Mouse (Mus musculus) CH12.LX (cell line): ENCODE measurements around the gene Phactr3. TPM values are rescaled to one million over a fixed set of nuclear protein-coding genes. Genes with fewer than 3 reads are reported as not detected.

Experiments used
- DNase-seq: peaks from one replicate; pipeline ENCODE4 v3.0.0-alpha.2; 2013; ENCODE audit errors: extremely low read depth
- H3K27ac ChIP-seq: 2 replicates; pipeline ENCODE4 v1.5.1; 2012; ENCODE audit warnings: low read depth, mild to moderate bottlenecking, control low read depth, moderate library complexity; ENCODE audit not compliant: insufficient read depth
- H3K27me3 ChIP-seq: replicated peaks from 2 replicates; pipeline ENCODE3; 2012; ENCODE audit warnings: inconsistent platforms
- H3K36me3 ChIP-seq, 2 experiments: replicated peaks in 1 of 2; 2 replicates each; pipeline versions ENCODE3 to v1.6.1; 2012; ENCODE audit warnings: inconsistent platforms in 1 of 2, low read length in 1 of 2, mild to moderate bottlenecking in 1 of 2, mixed read lengths in 1 of 2, moderate library complexity in 1 of 2; ENCODE audit not compliant: control insufficient read depth in 1 of 2, insufficient read depth in 1 of 2
- H3K4me1 ChIP-seq, 2 experiments: 2 replicates each; pipeline ENCODE4 v1.6.1; 2012; ENCODE audit warnings: inconsistent platforms in 1 of 2, moderate library complexity in 1 of 2; ENCODE audit not compliant: insufficient read depth in 2 of 2, control insufficient read depth in 1 of 2
- H3K4me2 ChIP-seq: 2 replicates; pipeline ENCODE4 v1.6.1; 2012; ENCODE audit warnings: low read depth, mild to moderate bottlenecking, control low read depth; ENCODE audit not compliant: poor library complexity, insufficient read depth, severe bottlenecking
- H3K4me3 ChIP-seq, 3 experiments: fragments of 150-350 bp in 1 of 3; sonication (generic) in 1 of 3; replicated peaks in 1 of 3; 2 replicates each; pipeline versions ENCODE3 to v1.5.1; 2011 to 2012; ENCODE audit warnings: low read depth in 2 of 3, low read length in 2 of 3, mild to moderate bottlenecking in 2 of 3, moderate library complexity in 2 of 3, control low read depth in 1 of 3, improper control_type of control experiment in 1 of 3, inconsistent platforms in 1 of 3, mixed read lengths in 1 of 3; ENCODE audit not compliant: poor library complexity in 1 of 3
- H3K79me2 ChIP-seq: replicated peaks from 2 replicates; pipeline ENCODE4 v1.6.1; 2012; ENCODE audit warnings: mild to moderate bottlenecking, moderate library complexity; ENCODE audit not compliant: control insufficient read depth, poor library complexity, insufficient read depth, severe bottlenecking; ENCODE audit errors: extremely low read depth
- H3K9ac ChIP-seq: 2 replicates; pipeline ENCODE4 v1.6.1; 2012; ENCODE audit warnings: low read depth, mild to moderate bottlenecking, control low read depth, moderate library complexity; ENCODE audit not compliant: insufficient read depth
- H3K9me3 ChIP-seq: replicated peaks from 2 replicates; pipeline ENCODE3; 2012; ENCODE audit warnings: low read length, inconsistent platforms, mixed read lengths
- BHLHE40 ChIP-seq: IDR thresholded peaks from 2 replicates; pipeline ENCODE4 v1.6.1; 2011; ENCODE audit warnings: mild to moderate bottlenecking, low read depth, low read length, improper control_type of control experiment
- CHD1 ChIP-seq: IDR thresholded peaks from 2 replicates; pipeline ENCODE4 v1.6.1; 2012; ENCODE audit warnings: low read depth, low read length, improper control_type of control experiment, inconsistent platforms
- CHD2 ChIP-seq: IDR thresholded peaks from 2 replicates; pipeline ENCODE4 v1.6.1; 2011; ENCODE audit warnings: low read length, improper control_type of control experiment
- CTCF ChIP-seq, 2 experiments: IDR thresholded peaks in 1 of 2; conservative IDR thresholded peaks in 1 of 2; 2 replicates each; pipeline ENCODE4 v1.5.1; 2011 to 2012; ENCODE audit warnings: low read depth in 2 of 2, low read length in 2 of 2, improper control_type of control experiment in 1 of 2, inconsistent platforms in 1 of 2, mild to moderate bottlenecking in 1 of 2, moderate library complexity in 1 of 2
- ELF1 ChIP-seq: IDR thresholded peaks from 2 replicates; pipeline ENCODE4 v1.6.1; 2014; ENCODE audit warnings: low read depth, mild to moderate bottlenecking, inconsistent platforms, low read length, improper control_type of control experiment
- GABPA ChIP-seq: IDR thresholded peaks from 2 replicates; pipeline ENCODE4 v1.6.1; 2012; ENCODE audit warnings: low read depth, low read length, improper control_type of control experiment, inconsistent platforms; ENCODE audit not compliant: insufficient replicate concordance
- JUN ChIP-seq: IDR thresholded peaks from 2 replicates; pipeline ENCODE4 v1.6.1; 2011; ENCODE audit warnings: low read depth, mild to moderate bottlenecking, low read length, improper control_type of control experiment, moderate library complexity; ENCODE audit not compliant: insufficient read depth
- KAT2A ChIP-seq: IDR thresholded peaks from 2 replicates; pipeline ENCODE4 v1.6.1; 2012; ENCODE audit warnings: low read length, improper control_type of control experiment, inconsistent platforms; ENCODE audit not compliant: insufficient replicate concordance
- MAFK ChIP-seq: IDR thresholded peaks from 2 replicates; pipeline ENCODE4 v1.6.1; 2011; ENCODE audit warnings: low read length, improper control_type of control experiment; ENCODE audit not compliant: insufficient replicate concordance
- MEF2A ChIP-seq: IDR thresholded peaks from 2 replicates; pipeline ENCODE4 v1.6.1; 2014; ENCODE audit warnings: low read depth, mild to moderate bottlenecking, inconsistent platforms, low read length, improper control_type of control experiment, borderline replicate concordance
- MYC ChIP-seq: IDR thresholded peaks from 2 replicates; pipeline ENCODE4 v1.6.1; 2011; ENCODE audit warnings: low read depth, mild to moderate bottlenecking, improper control_type of control experiment, low read length
- NELFE ChIP-seq: IDR thresholded peaks from 2 replicates; pipeline ENCODE4 v1.6.1; 2011; ENCODE audit warnings: low read depth, low read length, improper control_type of control experiment
- POLR2AphosphoS2 ChIP-seq: IDR thresholded peaks from 2 replicates; pipeline ENCODE4 v1.6.1; 2011; ENCODE audit warnings: low read depth, low read length, improper control_type of control experiment
- RCOR1 ChIP-seq: conservative IDR thresholded peaks from 2 replicates; pipeline ENCODE4 v1.6.1; 2012; ENCODE audit warnings: low read depth, mild to moderate bottlenecking, inconsistent platforms, low read length, improper control_type of control experiment
- UBTF ChIP-seq: IDR thresholded peaks from 2 replicates; pipeline ENCODE4 v1.6.1; 2012; ENCODE audit warnings: low read depth, mild to moderate bottlenecking, inconsistent platforms, low read length, improper control_type of control experiment, moderate library complexity
- USF1 ChIP-seq: IDR thresholded peaks from 2 replicates; pipeline ENCODE4 v1.6.1; 2014; ENCODE audit warnings: low read depth, mild to moderate bottlenecking, inconsistent platforms, low read length, improper control_type of control experiment
- USF2 ChIP-seq: conservative IDR thresholded peaks from 2 replicates; pipeline ENCODE4 v1.6.1; 2011; ENCODE audit warnings: low read depth, low read length, improper control_type of control experiment
- ZC3H11A ChIP-seq: IDR thresholded peaks from 2 replicates; pipeline ENCODE4 v1.6.1; 2012; ENCODE audit warnings: low read depth, mild to moderate bottlenecking, inconsistent platforms, low read length, improper control_type of control experiment
- ZKSCAN1 ChIP-seq: IDR thresholded peaks from 2 replicates; pipeline ENCODE4 v1.6.1; 2012; ENCODE audit warnings: low read depth, inconsistent platforms, low read length, improper control_type of control experiment, borderline replicate concordance
- dilution Hi-C: fragments of 300-500 bp; cut with MboI; formaldehyde crosslinking; loops from 2 replicates; pipeline ENCODE4 v1.14.3; 2020; ENCODE audit warnings: low sequenced_read_pairs; ENCODE audit not compliant: extremely low pct_unique_long_range_greater_than_20kb, extremely low pct_ligation_motif_present
- in situ Hi-C: fragments of 300-500 bp; cut with MboI; formaldehyde crosslinking; loops from 3 replicates; pipeline ENCODE4 v1.14.3; 2019; ENCODE audit warnings: low sequenced_read_pairs, low pct_ligation_motif_present, low pct_unique_long_range_greater_than_20kb, mixed read lengths
- polyA plus RNA-seq: library from polyadenylated mRNA; unstranded; fragments of >175 nt; gene quantifications from 2 replicates; pipeline ENCODE4 v1.2.1, GENCODE M21; 2012; ENCODE audit warnings: low read depth; ENCODE audit not compliant: insufficient read length
- total RNA-seq, 2 experiments: library from RNA; depleted of rRNA; stranded (reverse); fragments of 300-350 nt in 1 of 2; fragments of >200 nt in 1 of 2; gene quantifications; 2 replicates each; pipeline ENCODE4 v1.2.3; 2012 to 2014

Phactr3 gene
- total and polyA plus RNA-seq, 3 experiments: 0.21 to 0.75 TPM; not detected in 1

DNA sequence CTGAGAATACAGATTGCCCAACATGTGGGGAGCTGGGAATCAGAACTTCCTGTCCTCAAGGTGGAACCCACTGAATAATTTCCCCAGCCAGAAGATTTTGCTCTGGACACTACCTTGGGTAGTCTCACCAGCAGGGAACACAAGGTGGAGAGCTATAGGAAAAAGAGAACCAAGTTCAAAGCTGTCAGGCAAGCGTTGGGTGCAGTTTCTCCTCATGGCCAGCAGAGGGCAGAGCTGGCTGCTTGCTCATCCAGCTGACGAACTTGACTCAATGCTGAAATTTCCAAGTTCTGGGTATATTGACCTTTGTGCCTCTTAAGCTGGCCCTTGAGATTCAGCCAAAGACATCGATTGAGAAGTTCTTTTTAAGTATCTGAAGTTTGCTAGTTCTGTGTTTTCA lies 18.7 kb downstream of the Phactr3 start (continued):
- 0 out of 2 replicates have a peak, but pooled peaks have one; percentile 28 for TF ChIP-seq MYC
- TF ChIP-seq ELF1: no peak
- no peak for TF ChIP-seq USF1
- no peak for TF ChIP-seq CHD1
- no peak for TF ChIP-seq KAT2A
- TF ChIP-seq CTCF (conservative IDR thresholded peaks at IDR 0.05 in 1 of 2, IDR thresholded peaks at IDR 0.05 in 1 of 2; ENCODE audit: low read depth in 2 of 2, low read length in 2 of 2): peak; percentile 90
- TF ChIP-seq CHD2: no peak
- no peak for TF ChIP-seq JUN
- TF ChIP-seq ZKSCAN1: no peak
- TF ChIP-seq ZC3H11A: no peak
- TF ChIP-seq RCOR1: no peak
- TF ChIP-seq BHLHE40: no peak
- TF ChIP-seq NELFE: peak; percentile 25; the same call in 1 of the 2 replicates

DNA sequence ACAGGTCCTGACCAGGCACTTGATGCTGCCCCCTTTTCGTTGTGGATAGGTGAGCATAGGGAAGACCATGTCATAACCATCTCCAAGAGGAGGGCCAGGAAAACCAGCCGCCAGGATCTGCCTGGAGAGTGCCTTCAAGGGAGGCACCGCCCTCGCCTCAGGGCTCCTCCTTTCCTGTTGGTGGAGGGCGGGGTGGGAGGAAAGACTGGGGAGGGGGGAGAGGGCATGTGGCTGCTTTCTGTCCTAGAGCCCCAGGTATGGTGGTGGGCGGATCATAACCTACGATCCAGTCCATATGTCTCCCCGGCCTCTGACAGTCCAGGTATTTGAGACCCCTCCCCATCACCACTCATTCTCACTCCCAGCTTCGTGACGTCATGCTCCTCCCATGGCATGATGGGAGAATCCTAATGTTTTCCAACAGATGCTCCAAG lies 22.7 kb downstream of the Phactr3 start:
- Histone ChIP-seq H3K4me3 (no peak overlapping the region), H3K4me2 (no peak overlapping the region), H3K36me3 (no peaks in the 10 kb centered on the region), H3K79me2 (no peaks in the 10 kb centered on the region), H3K9ac (no peak overlapping the region), H3K4me1 (no peaks in the 10 kb centered on the region), H3K27me3 (peaks cover 87% of the 10 kb centered on the region), H3K9me3 (no peaks in the 10 kb centered on the region), H3K27ac (no peak overlapping the region)
- dilution Hi-C loops (no loop called here), in situ Hi-C loops (no loop called here)
- DNase-seq: no peak
- no peak for TF ChIP-seq MAFK
- no peak for TF ChIP-seq MEF2A
- TF ChIP-seq CHD1: no peak
- TF ChIP-seq RCOR1: no peak
- TF ChIP-seq USF2: no peak
- no peak for TF ChIP-seq BHLHE40
- TF ChIP-seq POLR2AphosphoS2: no peak
- no peak for TF ChIP-seq GABPA
- no peak for TF ChIP-seq UBTF
- TF ChIP-seq CTCF (conservative IDR thresholded peaks at IDR 0.05 in 1 of 2, IDR thresholded peaks at IDR 0.05 in 1 of 2; ENCODE audit: low read depth in 2 of 2, low read length in 2 of 2): no peak
